Mouse (Mus musculus) bone marrow, adult 2 months (tissue): Measurements from ENCODE around the gene Klrc3.
"Not testable (repeated sequence)": the region's sequence is repeated elsewhere in the genome, so short reads cannot be mapped to it uniquely, and the experiment has no call there.

Experiments used
- CTCF ChIP-seq: fragments of 200-500 bp; IDR thresholded peaks from 2 replicates; pipeline ENCODE4 v1.5.1; 2011; ENCODE audit warnings: low read length, control low read depth; ENCODE audit not compliant: control insufficient read depth, insufficient read depth
- POLR2A ChIP-seq: fragments of 200-500 bp; IDR thresholded peaks from 2 replicates; pipeline ENCODE4 v1.6.1; 2011; ENCODE audit warnings: low read depth, mild to moderate bottlenecking, control low read depth, low read length, borderline replicate concordance; ENCODE audit not compliant: control insufficient read depth

DNA sequence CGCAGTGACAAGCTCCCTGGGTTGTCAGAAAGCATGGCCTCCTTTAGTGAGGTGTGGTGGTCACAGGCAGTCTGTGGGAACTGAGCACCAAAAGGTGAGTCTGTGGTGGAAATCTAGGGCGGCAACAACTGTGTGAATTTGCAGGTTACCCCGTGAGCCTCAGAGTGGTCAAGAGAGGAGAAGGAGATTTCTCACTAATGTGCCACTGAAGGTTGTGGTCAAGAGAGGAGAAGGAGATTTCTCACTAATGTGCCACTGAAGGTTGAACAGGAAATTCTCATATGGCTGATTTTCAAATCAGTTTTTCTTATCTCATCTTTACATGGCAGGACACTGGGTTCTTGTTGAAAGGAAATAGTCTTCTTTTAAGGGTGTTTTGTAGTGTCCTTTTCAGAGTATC, 917 bp upstream of the Klrc3 start:
- not testable (repeated sequence) for TF ChIP-seq CTCF, POLR2A
